ENCODE assay signal across 15 mouse cellular contexts in genomic region chr2:157128072-157128471, GRCm38 (mm10). TPM values are rescaled to one million over a fixed set of nuclear protein-coding genes. Genes with fewer than 3 reads are reported as not detected.
DNase-seq lines count a peak whose midpoint lies in the region; ATAC-seq and TF ChIP-seq lines count a peak whose summit lies in the region.
"Had no signal": no experiment of that assay in that cellular context is flagged by ENCODE, and none has a peak within 500 bp of the region (broad histone marks: within the 10 kb centered on the region; RNA-seq: fewer than 3 reads in every experiment).

No protein-coding gene starts in this region.

- no peak for ATAC-seq in embryonic facial prominence, embryonic 11.5 days (replicated peaks; ENCODE audit: insufficient number of reproducible peaks, low FRiP score, low TSS enrichment, low read depth)
- ATAC-seq in hindbrain, embryonic 13.5 days (ENCODE audit: low FRiP score), result no peak
- ATAC-seq: midbrain, embryonic 15.5 days had no signal

- dilution Hi-C loops in CH12.LX (cut with MboI; ENCODE audit: extremely low pct_ligation_motif_present, extremely low pct_unique_long_range_greater_than_20kb, low sequenced_read_pairs), result no loop called here

- peak; percentile 22 for DNase-seq in gastrocnemius, adult 2 months
- DNase-seq in gastrocnemius, postnatal 36 days, result no peak
- no peak for DNase-seq in liver, adult 2 months (ENCODE audit: extremely low read depth, low read depth, low spot score)
- DNase-seq in liver, result no peak
- no peak for DNase-seq in CH12.LX (ENCODE audit: extremely low read depth)
- peak; percentile 23 for DNase-seq in embryonic facial prominence, embryonic 11.5 days (ENCODE audit: low spot score)
- DNase-seq in urinary bladder, postnatal 14 days (ENCODE audit: low spot score), result no peak
- DNase-seq: adrenal gland, adult 2 months; gastrocnemius, postnatal 14 days; liver, embryonic 13.5 days had no signal

- no peaks in the 10 kb centered on the region for H3K9me3 ChIP-seq in CH12.LX (replicated peaks; ENCODE audit: low read length)
- no peaks in the 10 kb centered on the region for H3K9me3 ChIP-seq in embryonic facial prominence, embryonic 11.5 days (replicated peaks; ENCODE audit: control insufficient read depth, low read length)
- H3K9me3 ChIP-seq in hindbrain, embryonic 13.5 days, result no peaks in the 10 kb centered on the region
- H3K9me3 ChIP-seq: liver, embryonic 13.5 days; midbrain, embryonic 15.5 days had no signal

- peak; percentile 39 for TF ChIP-seq CTCF in gastrocnemius, adult 2 months (IDR thresholded peaks at IDR 0.05)
- TF ChIP-seq CTCF in liver, adult 2 months (IDR thresholded peaks at IDR 0.05; ENCODE audit: low read depth, low read length), result peak; percentile 38; the same call in 1 of the 2 replicates
- peak in 1 of 2 experiments; percentile 73; a peak in 2 of 4 replicates for TF ChIP-seq CTCF in CH12.LX (conservative IDR thresholded peaks at IDR 0.05 in 1 of 2, IDR thresholded peaks at IDR 0.05 in 1 of 2; ENCODE audit: low read depth in 2 of 2, low read length in 2 of 2)

- H3K36me3 ChIP-seq in liver, adult 2 months (ENCODE audit: control insufficient read depth, insufficient read depth, low read length), result peaks cover 14% of the 10 kb centered on the region
- peaks cover 24 to 42% of the 10 kb centered on the region in 2 experiments for H3K36me3 ChIP-seq in CH12.LX (replicated peaks in 1 of 2; ENCODE audit: control insufficient read depth in 1 of 2, insufficient read depth in 1 of 2, low read length in 1 of 2)
- no peaks in the 10 kb centered on the region; the same call in 1 of the 2 replicates for H3K36me3 ChIP-seq in embryonic facial prominence, embryonic 11.5 days (replicated peaks; ENCODE audit: control insufficient read depth, insufficient read depth, low read depth, low read length)
- H3K36me3 ChIP-seq in hindbrain, embryonic 13.5 days, result peaks cover 15% of the 10 kb centered on the region
- H3K36me3 ChIP-seq: midbrain, embryonic 15.5 days had no signal

- peaks cover 3% of the 10 kb centered on the region; the same call in 1 of the 2 replicates for H3K4me1 ChIP-seq in liver, adult 2 months (ENCODE audit: control insufficient read depth, insufficient read depth, low read length)
- peaks cover 3 to 37% of the 10 kb centered on the region in 2 experiments; a peak in 3 of 4 replicates for H3K4me1 ChIP-seq in CH12.LX (ENCODE audit: control insufficient read depth in 1 of 2, insufficient read depth in 2 of 2)
- H3K4me1 ChIP-seq in embryonic facial prominence, embryonic 11.5 days (ENCODE audit: control insufficient read depth, insufficient read depth, low read length), result no peaks in the 10 kb centered on the region
- no peaks in the 10 kb centered on the region for H3K4me1 ChIP-seq in hindbrain, embryonic 13.5 days (replicated peaks)
- H3K4me1 ChIP-seq: midbrain, embryonic 15.5 days had no signal

- no peak overlapping the region for H3K9ac ChIP-seq in liver, adult 2 months (ENCODE audit: low read depth, low read length)
- H3K9ac ChIP-seq in CH12.LX (ENCODE audit: insufficient read depth, low read depth), result no peak overlapping the region
- no peak overlapping the region for H3K9ac ChIP-seq in embryonic facial prominence, embryonic 11.5 days (replicated peaks; ENCODE audit: low read length)
- H3K9ac ChIP-seq in hindbrain, embryonic 13.5 days, result no peak overlapping the region
- H3K9ac ChIP-seq: liver, embryonic 13.5 days; midbrain, embryonic 15.5 days had no signal

- in situ Hi-C loops in CH12.LX (cut with MboI; ENCODE audit: low pct_ligation_motif_present, low pct_unique_long_range_greater_than_20kb, low sequenced_read_pairs), result loop anchor here (10.0 to 25.0 kb wide), 2 partner anchors 157 to 434 kb away; partner anchors contain the start of genes Blcap and Nnat

- H3K27me3 ChIP-seq in liver, adult 2 months (ENCODE audit: control insufficient read depth, insufficient read depth, low read length), result no peaks in the 10 kb centered on the region
- H3K27me3 ChIP-seq in CH12.LX (replicated peaks), result no peaks in the 10 kb centered on the region
- H3K27me3 ChIP-seq in embryonic facial prominence, embryonic 11.5 days (ENCODE audit: control insufficient read depth, insufficient read depth, low read length), result no peaks in the 10 kb centered on the region
- no peaks in the 10 kb centered on the region for H3K27me3 ChIP-seq in hindbrain, embryonic 13.5 days
- H3K27me3 ChIP-seq: liver, embryonic 13.5 days; midbrain, embryonic 15.5 days had no signal

- peak overlapping the region; percentile 92; the same call in 1 of the 2 replicates for H3K4me2 ChIP-seq in CH12.LX (ENCODE audit: insufficient read depth, low read depth, poor library complexity, severe bottlenecking)
- no peak overlapping the region for H3K4me2 ChIP-seq in embryonic facial prominence, embryonic 11.5 days (ENCODE audit: low read depth, low read length)
- no peak overlapping the region for H3K4me2 ChIP-seq in hindbrain, embryonic 13.5 days
- H3K4me2 ChIP-seq: liver, embryonic 13.5 days; midbrain, embryonic 15.5 days had no signal

- H3K4me3 ChIP-seq in gastrocnemius, adult 2 months, result no peak overlapping the region
- no peak overlapping the region for H3K4me3 ChIP-seq in liver, adult 2 months (ENCODE audit: insufficient read depth, low read depth, low read length)
- no peak overlapping the region for H3K4me3 ChIP-seq in CH12.LX (replicated peaks in 1 of 3; ENCODE audit: low read depth in 2 of 3, low read length in 2 of 3, poor library complexity in 1 of 3)
- no peak overlapping the region for H3K4me3 ChIP-seq in embryonic facial prominence, embryonic 11.5 days (ENCODE audit: low read depth, low read length)
- H3K4me3 ChIP-seq in hindbrain, embryonic 13.5 days, result no peak overlapping the region
- H3K4me3 ChIP-seq: liver, embryonic 13.5 days; midbrain, embryonic 15.5 days had no signal

- WGBS in liver, adult 2 months, result 75% methylated on average over 4 of the region's 4 CpGs
- 67% methylated on average over 4 of the region's 4 CpGs for WGBS in embryonic facial prominence, embryonic 11.5 days
- 82% methylated on average over 4 of the region's 4 CpGs for WGBS in hindbrain, embryonic 13.5 days

- TF ChIP-seq EP300 in CH12.LX (IDR thresholded peaks at IDR 0.05; ENCODE audit: low read length), result no peak

- TF ChIP-seq RAD21 in CH12.LX (IDR thresholded peaks at IDR 0.05; ENCODE audit: low read depth, low read length), result peak; percentile 83

- intact Hi-C loops in gastrocnemius, adult 2 months (cut with DNase I), result loop anchor here (5.0 kb wide), 1 partner anchor 134 kb away; no protein-coding TSS in a partner anchor
- intact Hi-C loops in gastrocnemius, postnatal 36 days (cut with DNase I), result loop anchor here (5.0 kb wide), 1 partner anchor 134 kb away; no protein-coding TSS in a partner anchor

- H3K27ac ChIP-seq in gastrocnemius, adult 2 months, result no peak overlapping the region
- no peak overlapping the region for H3K27ac ChIP-seq in liver, adult 2 months (replicated peaks; ENCODE audit: insufficient read depth, low read depth, low read length)
- no peak overlapping the region for H3K27ac ChIP-seq in CH12.LX (ENCODE audit: insufficient read depth, low read depth)
- no peak overlapping the region for H3K27ac ChIP-seq in embryonic facial prominence, embryonic 11.5 days (replicated peaks; ENCODE audit: low read depth, low read length)
- H3K27ac ChIP-seq in hindbrain, embryonic 13.5 days, result no peak overlapping the region
- H3K27ac ChIP-seq: midbrain, embryonic 15.5 days had no signal

- no peak for TF ChIP-seq POLR2A in liver, adult 2 months (IDR thresholded peaks at IDR 0.05; ENCODE audit: extremely low read depth, insufficient read depth, low read length)
- no peak for TF ChIP-seq POLR2A in CH12.LX (IDR thresholded peaks at IDR 0.05; ENCODE audit: low read depth, low read length)

- H3K79me2 ChIP-seq in liver, adult 2 months (ENCODE audit: control insufficient read depth, insufficient read depth, low read length), result peaks cover 4% of the 10 kb centered on the region; the same call in 1 of the 2 replicates
- H3K79me2 ChIP-seq in CH12.LX (replicated peaks; ENCODE audit: control insufficient read depth, extremely low read depth, insufficient read depth, poor library complexity, severe bottlenecking), result peaks cover 16% of the 10 kb centered on the region

TF ChIP-seq in CH12.LX, 34 proteins besides CTCF, POLR2A, EP300 and RAD21 (continues in another document):
- TF ChIP-seq USF2 (conservative IDR thresholded peaks at IDR 0.05; ENCODE audit: low read depth, low read length) (no peak), MYC (IDR thresholded peaks at IDR 0.05; ENCODE audit: low read depth, low read length) (peak; percentile 28; the same call in 1 of the 2 replicates), IRF4 (IDR thresholded peaks at IDR 0.05; ENCODE audit: low read depth, low read length) (peak; percentile 57; the same call in 1 of the 2 replicates)

RNA-seq across cellular contexts. Expression of gene Samhd1, which starts 7.0 kb away (rescaled TPM):
- total RNA-seq in gastrocnemius, adult 2 months (2021), result 10 to 100 TPM; 15.1 to 15.8 TPM
- 10 to 100 TPM; 12.9 to 13.2 TPM for total RNA-seq in gastrocnemius, postnatal 36 days (2021)
- total RNA-seq in liver, adult 2 months (2014; rRNA removed), result 22.8 and 26.9 TPM in 2 replicates
- polyA plus RNA-seq in liver, adult 2 months (2012; rRNA removed), result 7.5 and 12.0 TPM in 2 replicates
- 32.8 and 33.2 TPM in 2 replicates for total RNA-seq in CH12.LX (2012; rRNA removed)
- 67.9 and 79.7 TPM in 2 replicates for total RNA-seq in CH12.LX (2014; rRNA removed)
- polyA plus RNA-seq in CH12.LX (2012; ENCODE audit: insufficient read length, low read depth), result 79.5 and 81.1 TPM in 2 replicates
- polyA plus RNA-seq in embryonic facial prominence, embryonic 11.5 days (2014; fragmentation: Nextera tagmentation; extraction: Ambion mirVana), result 33.3 and 34.0 TPM in 2 replicates
- 11.6 and 11.9 TPM in 2 replicates for polyA plus RNA-seq in hindbrain, embryonic 13.5 days (2015; fragmentation: Nextera tagmentation; extraction: Ambion mirVana)

RNA-seq across cellular contexts. Expression of gene Tldc2, which starts 41.2 kb away (rescaled TPM):
- not detected for total RNA-seq in gastrocnemius, adult 2 months (2021)
- not detected for total RNA-seq in gastrocnemius, postnatal 36 days (2021)
- not detected in 2 replicates for total RNA-seq in liver, adult 2 months (2014; rRNA removed)
- polyA plus RNA-seq in liver, adult 2 months (2012; rRNA removed), result not detected in 2 replicates
- not detected in 2 replicates for total RNA-seq in CH12.LX (2012; rRNA removed)
- not detected in 2 replicates for total RNA-seq in CH12.LX (2014; rRNA removed)
- polyA plus RNA-seq in CH12.LX (2012; ENCODE audit: insufficient read length, low read depth), result not detected in 2 replicates
- not detected in 2 replicates for polyA plus RNA-seq in embryonic facial prominence, embryonic 11.5 days (2014; fragmentation: Nextera tagmentation; extraction: Ambion mirVana)
- polyA plus RNA-seq in hindbrain, embryonic 13.5 days (2015; fragmentation: Nextera tagmentation; extraction: Ambion mirVana), result not detected in 2 replicates
- total RNA-seq: adrenal gland, adult 2 months; gastrocnemius, postnatal 14 days; hematopoietic stem cell, adult 5-6 weeks; layer of hippocampus, postnatal 36 days had no signal
- polyA plus RNA-seq: liver, embryonic 13.5 days; midbrain, embryonic 15.5 days; stomach, embryonic 14.5 days had no signal

RNA-seq across cellular contexts. Expression of gene Soga1, which starts 49.0 kb away (rescaled TPM):
- 1 to 10 TPM; 2.8 to 4.5 TPM for total RNA-seq in gastrocnemius, adult 2 months (2021)
- 1 to 10 TPM; 3.9 to 4.1 TPM for total RNA-seq in gastrocnemius, postnatal 36 days (2021)
- total RNA-seq in liver, adult 2 months (2014; rRNA removed), result 1.0 and 2.6 TPM in 2 replicates
- 1.1 and 1.5 TPM in 2 replicates for polyA plus RNA-seq in liver, adult 2 months (2012; rRNA removed)
- total RNA-seq in CH12.LX (2012; rRNA removed) (1.0 and 2.0 TPM in 2 replicates), CH12.LX (2014; rRNA removed) (0.31 and 0.39 TPM in 2 replicates)
- polyA plus RNA-seq in CH12.LX (2012; ENCODE audit: insufficient read length, low read depth), result 1.8 and 2.0 TPM in 2 replicates
- 5.4 and 5.6 TPM in 2 replicates for polyA plus RNA-seq in embryonic facial prominence, embryonic 11.5 days (2014; fragmentation: Nextera tagmentation; extraction: Ambion mirVana)
- polyA plus RNA-seq in hindbrain, embryonic 13.5 days (2015; fragmentation: Nextera tagmentation; extraction: Ambion mirVana), result 6.2 and 6.4 TPM in 2 replicates

Comparison
In these comparisons a context has a peak if more than half of its experiments do, and no peak if none do; other contexts are left out.
1. DNase-seq: peak in gastrocnemius, adult 2 months (single experiment) and embryonic facial prominence, embryonic 11.5 days (single experiment); none in gastrocnemius, postnatal 36 days (0 of 2), liver, adult 2 months (single experiment), liver (single experiment), CH12.LX (single experiment) and urinary bladder, postnatal 14 days (single experiment).